Mouse (Mus musculus) embryo, embryonic 10 days (tissue): Measurements from ENCODE around the gene Hpca.

Experiments used
- DNase-seq: peaks from one replicate; pipeline ENCODE4 v3.0.0-alpha.2; 2015; ENCODE audit warnings: low spot score

Hpca gene

GRCm38 (mm10) chr4:129108624-129109023, 13.2 kb downstream of the Hpca start:
- no peak for DNase-seq

- no peak for DNase-seq
These were observed 14.4 kb downstream of the Hpca start for GRCm38 (mm10) chr4:129107348-129107899.

- DNase-seq: no peak
These were observed 15.8 kb downstream of the Hpca start for GRCm38 (mm10) chr4:129106073-129106472.

- peak; percentile 62 for DNase-seq
These were observed 16.5 kb downstream of the Hpca start, which contains the start of gene Tmem54 for GRCm38 (mm10) chr4:129105356-129105755. TSS of gene Tmem54 (plus strand) at chr4:129105548.

GRCm38 (mm10) chr4:129102133-129102829, 19.6 kb downstream of the Hpca start:
- DNase-seq: no peak

- no peak for DNase-seq
These were observed 24.8 kb downstream of the Hpca start for GRCm38 (mm10) chr4:129097006-129097405.

- DNase-seq: no peak
These were observed 26.6 kb downstream of the Hpca start for GRCm38 (mm10) chr4:129095276-129095675.

GRCm38 (mm10) chr4:129087850-129088249, 34.0 kb downstream of the Hpca start:
- no peak for DNase-seq

- peak; percentile 88 for DNase-seq
These were observed 35.8 kb downstream of the Hpca start for GRCm38 (mm10) chr4:129086078-129086477.

- DNase-seq: no peak
These were observed 36.9 kb downstream of the Hpca start for GRCm38 (mm10) chr4:129084896-129085295.

- DNase-seq: peak; percentile 91
These were observed 39.3 kb downstream of the Hpca start for GRCm38 (mm10) chr4:129082379-129083115.

GRCm38 (mm10) chr4:129081939-129082338, 39.9 kb downstream of the Hpca start:
- no peak for DNase-seq

- DNase-seq: no peak
These were observed 40.3 kb downstream of the Hpca start for GRCm38 (mm10) chr4:129081512-129081911.

GRCm38 (mm10) chr4:129081041-129081440, 40.8 kb downstream of the Hpca start:
- no peak for DNase-seq

- no peak for DNase-seq
These were observed 42.7 kb downstream of the Hpca start for GRCm38 (mm10) chr4:129079126-129079525.

GRCm38 (mm10) chr4:129068848-129069247, 53.0 kb downstream of the Hpca start:
- no peak for DNase-seq

GRCm38 (mm10) chr4:129067638-129068415, 54.0 kb downstream of the Hpca start:
- no peak for DNase-seq

- DNase-seq: no peak
These were observed 56.1 kb downstream of the Hpca start for GRCm38 (mm10) chr4:129065688-129066236.

GRCm38 (mm10) chr4:129062281-129063075, 59.4 kb downstream of the Hpca start:
- no peak for DNase-seq
